Mouse (Mus musculus) G1E (cell line): ENCODE measurements around the gene Lrtm2. TPM values are rescaled to one million over a fixed set of nuclear protein-coding genes. Genes with fewer than 3 reads are reported as not detected.

Source experiments
- ATAC-seq: 2 replicates; pipeline ENCODE4 v1.8.0; 2016; ENCODE audit warnings: mild to moderate bottlenecking; ENCODE audit not compliant: insufficient number of reproducible peaks, poor library complexity, low FRiP score, severe bottlenecking; ENCODE audit errors: extremely low read depth
- DNase-seq: peaks from one replicate; pipeline ENCODE4 v3.0.0; 2012; ENCODE audit warnings: low spot score
- H3K27me3 ChIP-seq: 2 replicates; pipeline ENCODE4 v1.6.1; 2012; ENCODE audit warnings: mild to moderate bottlenecking, low read length, inconsistent platforms; ENCODE audit not compliant: insufficient read depth
- H3K36me3 ChIP-seq: replicated peaks from 2 replicates; pipeline ENCODE3; 2012; ENCODE audit warnings: mild to moderate bottlenecking, inconsistent platforms
- H3K4me1 ChIP-seq: 2 replicates; pipeline ENCODE4 v1.6.1; 2012; ENCODE audit warnings: low read depth, low read length, inconsistent platforms, mixed read lengths; ENCODE audit not compliant: insufficient read depth
- H3K4me3 ChIP-seq: 2 replicates; pipeline ENCODE4 v1.5.1; 2012; ENCODE audit warnings: low read depth, mild to moderate bottlenecking, inconsistent platforms, low read length, moderate library complexity, mixed read lengths
- H3K9me3 ChIP-seq: replicated peaks from 2 replicates; pipeline ENCODE4 v1.6.1; 2012; ENCODE audit warnings: inconsistent platforms
- CTCF ChIP-seq: IDR thresholded peaks from 2 replicates; pipeline ENCODE4 v1.5.1; 2012; ENCODE audit warnings: low read depth, low read length, inconsistent platforms, mixed read lengths
- GATA1 ChIP-seq: IDR thresholded peaks from 2 replicates; pipeline ENCODE4 v1.6.1; 2012; ENCODE audit warnings: borderline replicate concordance, low read length, inconsistent platforms, mixed read lengths
- GATA2 ChIP-seq: IDR thresholded peaks from 2 replicates; pipeline ENCODE4 v1.6.1; 2012; ENCODE audit warnings: low read depth, low read length, inconsistent platforms, borderline replicate concordance
- POLR2AphosphoS5 ChIP-seq: IDR thresholded peaks from 2 replicates; pipeline ENCODE4 v1.6.1; 2012; ENCODE audit warnings: low read depth, low read length, inconsistent platforms; ENCODE audit not compliant: insufficient replicate concordance
- TAL1 ChIP-seq: conservative IDR thresholded peaks from 2 replicates; pipeline ENCODE4 v1.6.1; 2012; ENCODE audit warnings: low read depth, low read length, inconsistent platforms, mixed read lengths
- polyA plus RNA-seq: library from polyadenylated mRNA; stranded (reverse); fragments of >175 nt; gene quantifications from 2 replicates; pipeline ENCODE4 v1.2.3, GENCODE M21; 2012
- total RNA-seq, 2 experiments: library from RNA; stranded (forward) in 1 of 2; stranded (reverse) in 1 of 2; fragments of 200-1000 nt in 1 of 2; fragments of >200 nt in 1 of 2; fragmentation: Nextera tagmentation in 1 of 2; gene quantifications; 2 replicates each; pipeline ENCODE4 v1.2.3; 2014 to 2017

Gene Lrtm2
- total RNA-seq (2014; fragmentation: Nextera tagmentation) (not detected in 2 replicates), total RNA-seq (2017) (0.11 TPM in 1 of 2 replicates, not detected in the other), polyA plus RNA-seq (not detected in 2 replicates)

DNA sequence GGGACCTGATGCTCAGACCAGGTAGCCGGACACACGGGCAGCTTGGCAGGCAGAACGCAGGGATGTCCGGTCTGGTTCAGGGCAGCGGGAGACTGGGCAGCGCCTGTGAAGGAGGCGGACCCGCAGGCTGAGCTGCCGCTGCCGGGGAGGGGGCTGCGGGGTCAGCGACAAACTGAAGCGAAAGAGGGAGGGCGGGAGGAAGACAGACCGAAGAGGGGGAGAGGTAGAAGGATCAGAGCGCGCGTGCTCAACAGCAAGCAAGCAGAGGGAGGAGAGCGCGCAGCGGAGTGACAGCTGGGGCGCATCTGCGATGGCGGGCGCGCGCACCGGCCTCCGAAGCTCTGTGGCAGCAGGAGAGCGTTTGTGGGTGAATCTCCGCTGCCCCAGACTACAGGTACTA lies at the start of gene Lrtm2:
TSS of gene Lrtm2 (minus strand) at position 261 of the 400 bp plus-strand sequence.
- Histone ChIP-seq H3K27me3 (peaks cover 43% of the 10 kb centered on the region), H3K9me3 (no peaks in the 10 kb centered on the region), H3K4me1 (no peaks in the 10 kb centered on the region), H3K36me3 (no peaks in the 10 kb centered on the region), H3K4me3 (no peak within 1 kb of the TSS)
- no peak for TF ChIP-seq GATA1
- no peak for TF ChIP-seq GATA2
- TF ChIP-seq POLR2AphosphoS5, result no peak
- no peak for TF ChIP-seq CTCF
- no peak for TF ChIP-seq TAL1
- no peak for ATAC-seq
- no peak for DNase-seq

DNA sequence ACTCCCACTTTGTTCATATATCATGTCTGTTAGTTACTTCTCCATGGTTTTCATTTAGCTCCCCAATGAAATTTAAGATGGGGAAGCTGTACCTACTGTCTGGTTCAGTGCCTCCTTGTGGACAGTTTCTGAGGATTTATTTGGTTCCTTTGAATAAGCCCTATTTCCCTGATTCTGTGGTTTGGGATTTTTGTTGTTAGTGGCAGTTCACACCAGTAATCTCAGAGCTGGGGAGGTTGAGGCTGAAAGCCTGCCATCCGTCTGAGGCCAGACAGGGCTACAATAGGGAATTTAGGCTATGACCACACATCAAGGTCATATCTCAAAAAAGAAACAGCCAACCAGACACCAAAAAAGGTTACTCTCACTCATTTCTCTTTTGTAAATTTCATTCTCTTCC lies 48.1 kb upstream of the Lrtm2 start:
- Histone ChIP-seq H3K4me3 (no peak overlapping the region), H3K9me3 (no peaks in the 10 kb centered on the region), H3K36me3 (peaks cover 56% of the 10 kb centered on the region), H3K4me1 (peaks cover 60% of the 10 kb centered on the region), H3K27me3 (no peaks in the 10 kb centered on the region)
- DNase-seq (no peak), ATAC-seq (no peak)
- TF ChIP-seq GATA1 (no peak), TAL1 (no peak), CTCF (no peak), GATA2 (no peak)

- Histone ChIP-seq H3K4me3 (no peak overlapping the region; the same call in 1 of the 2 replicates), H3K9me3 (no peaks in the 10 kb centered on the region), H3K4me1 (peaks cover 70% of the 10 kb centered on the region), H3K27me3 (no peaks in the 10 kb centered on the region), H3K36me3 (peaks cover 61% of the 10 kb centered on the region)
- TF ChIP-seq TAL1, result peak; percentile 44
- no peak for TF ChIP-seq CTCF
- ATAC-seq (peak; percentile 96), DNase-seq (peak; percentile 48)
These were observed 47.0 kb upstream of the Lrtm2 start for GRCm38 (mm10) chr6:119377613-119378012.

GRCm38 (mm10) chr6:119375035-119375434 lies 44.5 kb upstream of the Lrtm2 start:
- peaks cover 59% of the 10 kb centered on the region for H3K36me3 ChIP-seq
- peaks cover 62% of the 10 kb centered on the region for H3K4me1 ChIP-seq
- no peaks in the 10 kb centered on the region for H3K27me3 ChIP-seq
- no peaks in the 10 kb centered on the region for H3K9me3 ChIP-seq
- H3K4me3 ChIP-seq, result no peak overlapping the region
- TF ChIP-seq TAL1 (no peak), POLR2AphosphoS5 (no peak), GATA1 (no peak), CTCF (no peak), GATA2 (no peak)
- ATAC-seq (no peak), DNase-seq (no peak)

DNA sequence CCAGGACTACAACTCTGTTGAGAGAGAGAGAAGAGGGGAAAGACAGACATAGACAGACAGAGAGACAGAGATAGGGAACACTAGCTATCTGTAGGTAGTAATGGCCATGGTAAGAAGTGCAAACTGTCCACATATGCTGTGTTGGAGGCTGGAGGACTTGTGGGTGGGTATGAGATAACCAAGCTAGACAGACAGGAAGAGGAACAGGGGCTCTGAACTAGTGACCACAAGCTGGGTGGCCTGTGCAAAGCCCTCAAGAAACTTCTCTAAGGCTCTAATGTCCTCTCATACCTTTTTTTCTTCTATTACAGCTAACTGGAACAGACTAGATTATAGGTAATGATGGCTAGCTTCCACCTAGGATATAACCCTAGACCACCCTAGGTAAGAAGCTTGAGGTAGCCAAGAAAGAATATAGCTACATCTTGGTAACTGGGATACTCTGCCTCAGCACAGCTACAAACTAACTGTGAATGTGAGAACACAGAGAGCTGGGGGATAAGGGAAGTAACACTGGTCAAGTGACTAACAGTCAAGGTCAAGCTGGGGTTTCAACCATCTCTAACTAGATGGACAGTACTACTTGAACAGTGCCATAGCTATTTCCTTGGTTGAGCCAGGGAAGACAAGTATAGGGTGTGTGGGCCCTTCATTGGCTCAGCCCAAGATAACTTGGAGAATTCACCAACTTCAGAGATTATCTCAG lies 42.6 kb upstream of the Lrtm2 start:
- peaks cover 45% of the 10 kb centered on the region for H3K4me1 ChIP-seq
- no peak for DNase-seq
- peaks cover 65% of the 10 kb centered on the region for H3K36me3 ChIP-seq

GRCm38 (mm10) chr6:119372237-119372636 lies 41.7 kb upstream of the Lrtm2 start:
- no peak for TF ChIP-seq TAL1
- no peak for TF ChIP-seq CTCF
- no peak for TF ChIP-seq POLR2AphosphoS5
- TF ChIP-seq GATA2, result no peak
- TF ChIP-seq GATA1, result no peak
- no peaks in the 10 kb centered on the region for H3K9me3 ChIP-seq
- no peak overlapping the region for H3K4me3 ChIP-seq
- peaks cover 67% of the 10 kb centered on the region for H3K36me3 ChIP-seq
- H3K4me1 ChIP-seq, result peaks cover 42% of the 10 kb centered on the region
- DNase-seq (no peak), ATAC-seq (no peak)
- no peaks in the 10 kb centered on the region for H3K27me3 ChIP-seq

More for the DNA sequence above, 42.6 kb upstream of the Lrtm2 start:
- TF ChIP-seq TAL1 (no peak), POLR2AphosphoS5 (no peak), GATA2 (no peak), GATA1 (no peak), CTCF (no peak)
- H3K27me3 ChIP-seq, result no peaks in the 10 kb centered on the region
- ATAC-seq, result no peak
- H3K9me3 ChIP-seq, result no peaks in the 10 kb centered on the region
- no peak overlapping the region for H3K4me3 ChIP-seq

DNA sequence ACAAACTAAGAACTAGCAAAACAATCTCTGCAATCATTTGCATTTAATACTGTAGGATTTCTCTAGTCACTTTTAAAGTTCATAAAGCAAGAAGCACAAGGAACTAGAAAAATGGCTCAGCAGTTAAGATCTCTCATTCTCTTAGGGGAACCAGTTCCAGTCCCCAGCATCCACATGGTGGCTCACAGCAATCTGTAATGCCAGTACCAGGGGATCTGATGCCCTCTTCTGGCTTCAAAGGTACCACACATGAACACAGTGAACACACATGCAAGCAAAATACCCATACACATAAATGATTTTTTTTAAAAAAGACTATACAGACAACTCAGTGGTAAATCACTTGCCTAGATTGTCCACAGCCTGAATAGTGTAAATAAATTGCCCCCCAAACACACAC lies 41.1 kb upstream of the Lrtm2 start:
- no peak overlapping the region for H3K4me3 ChIP-seq
- no peak for TF ChIP-seq POLR2AphosphoS5
- no peak for TF ChIP-seq TAL1
- TF ChIP-seq CTCF, result no peak
- TF ChIP-seq GATA2, result no peak
- TF ChIP-seq GATA1, result no peak
- no peaks in the 10 kb centered on the region for H3K9me3 ChIP-seq
- ATAC-seq (no peak), DNase-seq (no peak)
- peaks cover 41% of the 10 kb centered on the region for H3K4me1 ChIP-seq
- H3K36me3 ChIP-seq, result peaks cover 67% of the 10 kb centered on the region
- no peaks in the 10 kb centered on the region for H3K27me3 ChIP-seq
